Mouse (Mus musculus): ENCODE results near the gene P2rx4.
A peak's percentile ranks its signal among the peaks of the same experiment; 100 is the strongest.

P2rx4 gene

DNA sequence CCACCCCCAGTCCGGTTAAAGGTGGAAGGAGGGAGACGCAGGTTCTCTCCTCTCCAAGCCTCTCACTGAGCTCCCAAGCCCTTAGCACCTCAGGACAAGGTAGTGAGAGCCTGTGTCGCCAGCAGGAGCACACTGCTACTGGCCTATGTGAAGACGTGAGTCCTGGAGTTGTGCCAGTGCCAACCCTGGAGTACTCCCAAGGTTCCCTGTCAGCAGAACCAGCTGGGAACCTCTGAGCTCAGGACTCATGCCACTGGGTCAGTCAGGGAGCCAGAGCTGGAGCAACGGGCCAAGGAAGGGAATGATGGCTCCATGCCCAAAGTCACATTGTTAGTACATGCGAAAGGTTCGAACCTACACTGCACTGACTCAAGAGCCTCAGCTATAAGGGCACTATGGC is 49.3 kb downstream of the P2rx4 start:
- no peak for DNase-seq (ENCODE audit: low read depth, low spot score)

DNA sequence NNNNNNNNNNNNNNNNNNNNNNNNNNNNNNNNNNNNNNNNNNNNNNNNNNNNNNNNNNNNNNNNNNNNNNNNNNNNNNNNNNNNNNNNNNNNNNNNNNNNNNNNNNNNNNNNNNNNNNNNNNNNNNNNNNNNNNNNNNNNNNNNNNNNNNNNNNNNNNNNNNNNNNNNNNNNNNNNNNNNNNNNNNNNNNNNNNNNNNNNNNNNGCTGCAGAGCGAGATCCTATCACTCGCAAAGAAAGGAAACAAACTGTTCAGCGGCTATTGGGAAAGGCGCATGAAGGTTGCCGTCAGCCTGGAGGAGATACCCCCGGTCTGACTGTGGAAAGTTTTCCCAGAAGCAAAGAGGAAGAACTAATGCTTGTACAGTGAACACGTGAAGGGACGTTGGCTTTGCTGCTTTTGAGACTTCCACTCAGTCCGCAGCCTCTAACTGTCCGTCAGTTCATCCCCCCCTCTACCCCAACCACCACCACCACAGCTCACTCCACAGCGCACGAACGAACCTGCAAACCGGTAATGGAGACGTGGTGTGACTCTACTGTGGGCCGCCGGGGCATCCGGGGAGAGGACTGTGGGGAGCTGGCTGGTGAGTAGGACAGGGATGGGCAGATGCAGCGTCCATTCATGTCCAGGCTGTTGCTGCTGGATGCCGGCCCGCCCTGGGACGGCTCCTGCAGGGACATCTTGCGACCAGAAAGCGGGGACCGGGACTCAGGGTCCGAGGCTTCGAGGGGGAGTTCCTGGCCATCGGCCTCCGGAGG is 56.1 kb downstream of the P2rx4 start:
- no peak for DNase-seq (ENCODE audit: low read depth, low spot score)

DNA sequence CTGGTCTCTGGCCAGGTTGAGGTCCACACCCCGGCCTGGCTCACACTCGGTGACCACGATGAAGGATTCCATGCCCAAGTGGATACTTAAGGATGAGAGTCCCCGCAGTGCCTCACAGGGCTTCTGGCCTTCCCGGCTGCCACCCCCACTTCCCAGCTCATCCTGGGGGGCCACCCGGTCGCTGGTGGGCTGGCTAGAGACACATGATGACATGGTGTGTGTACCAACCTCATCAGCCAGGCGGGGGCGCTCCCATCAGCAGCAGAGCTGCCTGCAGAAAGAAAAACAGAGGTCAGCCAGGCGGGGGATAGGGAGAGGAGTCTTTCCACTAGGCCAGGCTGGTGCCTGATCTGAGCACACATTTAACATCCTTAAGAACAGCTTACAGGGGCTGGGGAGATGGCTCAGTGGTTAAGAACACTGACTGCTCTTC is 56.7 kb downstream of the P2rx4 start:
- DNase-seq (ENCODE audit: low read depth, low spot score): no peak

DNA sequence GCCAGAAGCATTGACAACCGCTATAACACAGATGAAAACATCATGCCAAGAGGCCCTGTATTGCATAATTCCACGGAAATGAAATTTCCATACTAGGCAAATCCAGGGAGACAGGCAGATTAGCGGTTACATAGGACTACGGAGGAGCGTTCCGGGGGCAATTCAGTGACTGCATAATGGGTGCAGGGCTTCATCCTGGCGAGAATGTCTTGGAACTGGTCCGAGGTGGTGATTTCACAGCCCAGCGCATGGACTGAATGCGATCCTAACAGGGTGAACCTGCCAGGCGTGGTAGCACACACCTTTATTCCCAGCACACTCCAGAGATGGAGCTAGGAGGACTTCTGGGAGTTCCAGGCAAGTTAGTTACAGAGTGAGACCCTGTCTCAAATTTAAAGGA is 59.9 kb downstream of the P2rx4 start:
- DNase-seq (ENCODE audit: low read depth, low spot score): no peak

DNA sequence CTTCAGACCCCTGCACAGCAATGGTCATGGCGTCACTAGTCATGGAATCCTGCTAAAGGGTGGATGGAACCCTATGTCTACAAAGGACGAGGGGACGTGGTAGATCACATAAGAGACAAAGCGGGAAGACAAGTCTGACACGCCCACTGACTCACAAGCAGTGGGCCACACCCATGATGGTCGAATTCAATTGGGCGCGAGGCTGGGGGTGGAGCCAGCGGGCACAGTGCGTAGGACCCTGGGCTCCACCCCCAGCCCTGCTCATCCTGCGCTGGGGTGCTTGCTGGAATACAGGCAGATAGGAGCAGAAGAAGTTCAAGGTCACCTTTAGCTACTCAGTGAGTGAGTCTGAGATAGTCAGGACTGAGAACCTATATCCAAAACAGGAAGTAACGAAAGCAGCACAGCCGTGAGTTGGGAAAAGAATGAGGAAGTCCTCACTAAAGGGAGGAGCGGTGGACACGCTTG is 61.8 kb downstream of the P2rx4 start:
- DNase-seq (ENCODE audit: low read depth, low spot score): peak; percentile 8

DNA sequence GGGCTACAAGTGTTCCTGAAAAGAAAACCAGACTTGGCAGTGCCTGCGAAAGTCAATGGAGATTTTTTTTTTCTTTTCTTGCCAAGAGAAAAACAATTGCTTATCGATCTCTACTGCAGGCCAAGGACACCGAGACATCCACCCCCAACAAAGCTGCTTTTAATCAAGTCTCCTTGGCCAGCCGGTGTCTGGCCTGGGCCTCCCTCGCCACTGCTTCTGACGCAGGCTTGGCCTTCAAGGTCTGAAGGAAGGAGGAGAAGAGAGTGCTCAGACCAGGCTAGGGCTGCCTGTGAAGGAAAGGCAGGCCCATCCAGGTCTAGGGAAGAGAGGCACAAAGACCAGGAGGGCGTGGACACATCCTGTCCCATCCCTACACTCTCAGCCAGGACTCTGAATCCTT is 63.0 kb downstream of the P2rx4 start:
- no peak for DNase-seq (ENCODE audit: low read depth, low spot score)

DNA sequence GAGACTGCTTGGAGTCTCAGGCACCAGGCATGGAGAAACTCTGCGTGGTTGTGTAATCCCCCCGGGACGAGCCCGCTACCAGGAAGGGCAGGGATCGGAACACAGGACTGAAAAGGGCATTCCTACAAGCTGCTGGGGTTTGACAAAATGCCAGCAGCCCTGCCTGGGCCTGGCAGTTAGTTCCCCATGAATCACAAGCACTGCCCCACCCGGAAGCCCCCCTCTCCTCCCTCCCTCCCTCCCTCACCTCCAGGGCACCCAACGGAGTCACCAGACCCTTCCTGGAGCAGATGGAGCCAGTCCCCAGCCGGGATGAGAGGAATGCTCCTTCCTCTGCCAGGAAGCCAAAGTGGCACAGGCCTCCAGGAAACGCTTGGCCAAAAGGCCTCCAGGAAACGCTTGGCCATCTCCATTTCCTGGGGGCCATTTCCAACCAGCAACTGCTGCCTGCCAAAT is 63.5 kb downstream of the P2rx4 start:
- peak; percentile 21 for DNase-seq (ENCODE audit: low read depth, low spot score)

DNA sequence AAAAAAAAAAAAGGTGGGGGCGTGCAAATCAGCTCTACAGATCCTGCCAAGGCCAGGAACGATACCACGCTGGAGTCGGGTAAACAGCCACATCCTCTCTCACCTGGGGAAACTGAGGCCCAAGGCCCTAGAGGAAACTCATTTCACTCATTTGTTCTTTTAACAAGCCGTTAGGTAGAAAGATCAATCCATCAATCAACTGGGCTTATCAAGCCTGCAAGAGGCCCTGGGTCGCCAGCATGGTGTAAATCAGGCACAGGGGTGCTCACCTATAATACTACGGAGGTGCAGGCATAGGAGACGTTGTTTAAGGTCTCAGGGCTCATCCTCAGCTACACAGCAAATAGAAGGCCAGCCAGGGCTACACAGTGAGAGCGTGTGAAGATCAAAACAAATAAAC is 64.1 kb downstream of the P2rx4 start:
- no peak for DNase-seq (ENCODE audit: low read depth, low spot score)

DNA sequence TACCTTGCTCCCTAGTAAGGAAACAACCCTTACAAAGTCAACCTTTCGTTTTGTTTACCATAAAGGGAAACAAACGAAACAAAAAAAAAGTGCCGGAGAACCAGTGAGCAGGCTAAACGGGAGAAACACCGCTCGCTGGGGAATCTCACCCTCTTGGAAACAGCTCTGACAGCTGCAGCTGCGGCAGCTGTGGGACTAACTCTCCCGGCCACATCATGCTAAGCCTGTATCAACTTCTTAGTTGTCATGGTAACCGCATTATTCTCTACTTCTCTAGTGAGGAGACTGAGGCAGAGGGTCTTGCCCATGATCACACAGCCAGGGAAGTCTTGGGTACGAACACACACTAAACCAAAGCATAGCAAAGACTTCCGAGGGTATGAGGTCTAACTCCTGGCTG is 66.4 kb downstream of the P2rx4 start:
- DNase-seq (ENCODE audit: low read depth, low spot score): no peak

DNA sequence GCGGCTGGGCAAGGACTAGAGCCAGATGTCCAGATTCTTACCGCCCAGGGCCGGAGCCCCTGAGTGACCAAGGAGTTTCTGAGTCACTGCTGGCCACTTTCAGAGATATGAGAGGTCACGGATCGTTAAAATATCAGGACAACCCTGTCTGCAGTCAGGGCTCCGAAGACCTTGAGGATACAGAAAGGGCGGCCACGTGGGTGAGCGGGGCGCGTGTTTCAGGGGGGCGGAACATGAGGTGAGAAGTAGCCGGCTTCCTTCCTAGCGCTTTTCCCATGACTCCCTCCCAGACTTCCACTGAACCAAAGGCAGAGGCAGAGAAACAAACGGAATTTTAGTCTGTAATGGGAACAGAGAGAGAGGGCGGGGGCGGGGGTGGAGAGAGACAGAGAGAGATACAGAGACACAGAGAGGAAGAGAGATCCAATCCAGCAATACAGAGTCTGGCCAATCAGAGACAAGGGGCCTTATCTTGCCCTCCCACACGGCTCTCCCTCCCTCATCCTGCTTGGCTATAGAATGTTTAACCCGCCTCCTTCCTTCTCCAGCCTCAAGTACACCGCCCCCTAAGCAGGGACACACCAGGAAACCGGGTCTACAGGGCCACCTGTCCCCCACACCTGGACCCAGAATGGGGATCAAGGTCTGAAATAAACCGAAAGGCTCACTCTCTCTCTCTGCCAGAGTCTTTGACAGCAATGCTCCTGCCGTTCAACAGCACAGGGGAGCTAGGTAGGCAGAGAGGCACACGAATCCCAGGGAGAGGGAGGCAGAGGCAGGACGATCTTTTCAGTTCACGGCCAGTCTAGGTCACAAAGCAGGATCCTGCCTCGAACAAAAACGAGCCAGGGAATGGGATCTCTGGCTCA is 67.6 kb downstream of the P2rx4 start:
- no peak for DNase-seq (ENCODE audit: low read depth, low spot score)

DNA sequence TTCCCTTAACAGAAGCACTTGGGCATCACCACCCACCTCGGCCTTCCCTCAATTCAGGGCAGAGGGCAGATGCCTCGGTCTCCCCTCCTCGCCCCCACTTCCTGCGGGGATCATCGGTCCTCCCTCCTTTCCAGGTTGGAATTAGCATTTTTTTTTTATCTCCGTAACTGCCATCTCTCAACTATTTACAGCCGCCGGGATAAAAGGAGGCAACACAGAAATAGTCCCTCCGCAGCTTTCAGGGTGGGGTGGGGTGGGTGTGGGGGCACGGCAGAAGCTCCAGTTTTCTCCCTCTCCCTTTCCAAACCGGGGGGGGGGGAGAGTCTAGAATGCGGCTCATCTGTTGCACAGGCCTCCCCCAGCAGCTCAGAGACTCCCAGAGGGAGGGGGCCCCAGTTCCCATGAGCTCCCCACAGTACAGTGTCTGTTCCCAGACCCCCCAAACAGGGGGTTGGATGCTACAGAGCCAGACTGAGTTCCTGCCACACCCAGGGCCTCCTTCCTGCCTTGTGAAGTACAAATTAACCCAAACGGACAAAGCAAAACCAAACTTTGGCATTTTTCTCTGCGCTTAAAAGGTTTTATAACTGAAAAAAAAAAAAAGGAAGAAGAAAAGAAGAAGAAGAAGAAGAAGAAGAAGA is 68.4 kb downstream of the P2rx4 start:
- no peak for DNase-seq (ENCODE audit: low read depth, low spot score)

DNA sequence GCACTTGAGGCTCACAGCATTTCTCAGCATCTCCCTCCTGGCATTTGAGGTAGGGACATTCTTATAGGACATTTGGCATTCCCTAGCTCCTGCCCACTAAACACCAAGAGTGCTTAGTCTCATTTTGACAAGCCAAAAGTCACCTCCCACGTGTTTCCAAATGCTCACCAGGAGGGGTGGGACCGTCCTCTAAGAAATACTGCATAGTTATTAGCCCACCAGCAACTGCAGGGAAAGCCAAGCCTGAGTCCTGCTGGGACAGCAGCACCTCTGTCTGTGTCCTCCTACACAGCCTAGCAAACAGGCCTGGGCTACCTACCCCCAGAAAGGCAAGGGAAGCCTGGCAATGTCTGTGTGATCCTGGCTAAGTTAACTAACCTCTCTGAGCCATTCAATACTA is 70.0 kb downstream of the P2rx4 start:
- DNase-seq (ENCODE audit: low read depth, low spot score): no peak

DNA sequence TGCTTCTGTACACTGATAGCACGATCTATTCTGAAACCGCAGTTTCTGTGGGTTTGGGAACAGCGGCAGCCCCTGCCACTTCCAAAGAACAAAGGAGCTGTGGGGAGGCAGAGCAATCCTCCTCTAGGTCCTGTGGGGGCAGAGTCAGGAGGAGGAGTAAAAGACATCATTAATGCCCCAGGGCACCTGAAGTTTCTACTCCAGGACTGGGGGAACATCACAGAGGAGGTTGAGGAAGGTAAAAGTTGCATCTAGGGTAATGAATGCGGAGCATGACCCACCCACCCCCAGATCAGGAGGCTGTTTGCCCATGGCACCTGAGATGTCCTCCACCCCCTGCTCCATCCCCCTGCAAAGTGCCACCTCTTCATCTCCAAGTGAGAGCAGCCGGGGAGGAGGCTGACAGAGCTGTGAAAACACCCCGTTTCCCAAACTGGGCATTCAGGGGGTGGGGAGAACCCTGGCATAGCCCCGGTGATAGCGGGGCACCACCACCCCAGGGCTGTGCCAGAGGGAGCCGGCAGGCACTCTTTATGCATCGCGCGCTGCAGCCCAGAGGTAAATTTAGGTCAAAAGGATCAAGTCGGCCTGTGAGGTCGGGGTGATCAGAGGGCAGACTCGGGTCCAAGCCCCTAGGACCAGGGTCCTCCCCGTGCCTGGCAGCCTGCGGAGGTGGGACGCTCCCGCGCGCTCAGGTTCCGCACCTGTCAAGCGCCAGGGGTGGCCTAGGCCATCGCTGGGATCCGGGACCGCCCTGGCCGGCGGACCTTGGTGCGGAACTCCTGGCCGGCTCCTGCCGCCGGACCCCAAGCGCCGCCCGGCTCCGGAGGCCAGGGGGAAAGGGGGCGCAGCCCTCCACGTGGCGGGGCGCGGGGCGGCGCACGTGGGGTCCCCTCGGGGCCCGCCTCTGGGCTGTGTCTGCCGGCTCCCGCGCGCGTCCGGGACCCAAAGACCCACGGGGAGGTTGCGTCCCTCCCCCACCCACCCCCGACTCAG is 71.2 kb downstream of the P2rx4 start:
- peak; percentile 29 for DNase-seq (ENCODE audit: low read depth, low spot score)

All from CD4-positive helper T cell, adult 2 months (primary cell).